Mouse (Mus musculus) forebrain, embryonic 12.5 days (tissue): ENCODE results near the gene Krt72. TPM values are rescaled to one million over a fixed set of nuclear protein-coding genes. Genes with fewer than 3 reads are reported as not detected.

Source experiments
- ATAC-seq: fragments of 200-750 bp; cut with Nextera tagmentation; 2 replicates; pipeline ENCODE4 v1.8.0; 2017; ENCODE audit warnings: moderate TSS enrichment; ENCODE audit not compliant: low FRiP score
- H3K27ac ChIP-seq: fragments of 300-500 bp; sonication (generic); 2 replicates; pipeline ENCODE4 v1.5.1; 2016; ENCODE audit warnings: mild to moderate bottlenecking
- H3K27me3 ChIP-seq: fragments of 300-500 bp; sonication (generic); 2 replicates; pipeline ENCODE4 v1.6.1; 2016; ENCODE audit warnings: mild to moderate bottlenecking
- H3K36me3 ChIP-seq: fragments of 300-500 bp; sonication (generic); replicated peaks from 2 replicates; pipeline ENCODE4 v1.6.1; 2016; ENCODE audit warnings: mild to moderate bottlenecking
- H3K4me1 ChIP-seq: fragments of 300-500 bp; sonication (generic); 2 replicates; pipeline ENCODE4 v1.6.1; 2016
- H3K4me2 ChIP-seq: fragments of 300-500 bp; sonication (generic); 2 replicates; pipeline ENCODE4 v1.6.1; 2016; ENCODE audit warnings: mild to moderate bottlenecking, moderate library complexity
- H3K4me3 ChIP-seq: fragments of 300-500 bp; sonication (generic); replicated peaks from 2 replicates; pipeline ENCODE4 v1.5.1; 2016; ENCODE audit warnings: mild to moderate bottlenecking
- H3K9ac ChIP-seq: fragments of 300-500 bp; sonication (generic); 2 replicates; pipeline ENCODE4 v1.6.1; 2016; ENCODE audit warnings: mild to moderate bottlenecking
- H3K9me3 ChIP-seq: fragments of 300-500 bp; sonication (generic); 2 replicates; pipeline ENCODE4 v1.6.1; 2016
- WGBS: fragments of 180-500 bp; shearing (Covaris S2); methylation state at CpG from one replicate; pipeline ENCODE4 v1.1.7; 2016; 5-methylcytosine and 5-hydroxymethylcytosine counted together
- polyA plus RNA-seq: library from polyadenylated mRNA; unstranded; fragments of >200 nt; fragmentation: Nextera tagmentation; extraction: Ambion mirVana; gene quantifications from 2 replicates; pipeline ENCODE4 v1.2.1, GENCODE M21; 2016

Gene Krt72
- not detected in 2 replicates for polyA plus RNA-seq

DNA sequence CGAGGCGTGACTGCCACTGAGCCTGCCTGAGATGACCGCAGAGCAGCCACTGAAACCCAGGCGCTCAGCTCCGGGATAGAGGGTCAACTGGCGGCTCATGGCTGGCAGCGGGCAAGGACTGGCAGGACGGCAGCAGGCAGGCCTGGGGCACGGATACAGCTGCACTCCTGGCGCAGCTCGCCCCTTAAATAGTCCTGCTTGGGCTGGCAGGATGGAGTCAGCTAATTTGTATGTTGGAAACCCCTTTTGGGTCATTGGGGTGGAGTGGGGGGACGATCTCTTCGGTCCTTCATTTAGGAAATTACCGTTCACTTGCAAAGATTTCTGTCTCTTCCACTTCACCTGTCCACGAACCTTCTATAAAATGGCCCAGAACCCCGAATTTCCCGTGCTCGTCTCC, at the start of gene Krt72:
TSS of gene Krt72 (minus strand) at position 101 of the 400 bp plus-strand sequence.
- Histone ChIP-seq H3K4me3 (no peak within 1 kb of the TSS), H3K27ac (no peak within 1 kb of the TSS), H3K9me3 (no peaks in the 10 kb centered on the region), H3K36me3 (no peaks in the 10 kb centered on the region), H3K4me2 (no peak within 1 kb of the TSS), H3K27me3 (no peaks in the 10 kb centered on the region), H3K4me1 (peaks cover 4% of the 10 kb centered on the region; the same call in 1 of the 2 replicates), H3K9ac (no peak within 1 kb of the TSS)
- 92% methylated on average over 18 of the region's 18 CpGs for WGBS
- no peak for ATAC-seq

DNA sequence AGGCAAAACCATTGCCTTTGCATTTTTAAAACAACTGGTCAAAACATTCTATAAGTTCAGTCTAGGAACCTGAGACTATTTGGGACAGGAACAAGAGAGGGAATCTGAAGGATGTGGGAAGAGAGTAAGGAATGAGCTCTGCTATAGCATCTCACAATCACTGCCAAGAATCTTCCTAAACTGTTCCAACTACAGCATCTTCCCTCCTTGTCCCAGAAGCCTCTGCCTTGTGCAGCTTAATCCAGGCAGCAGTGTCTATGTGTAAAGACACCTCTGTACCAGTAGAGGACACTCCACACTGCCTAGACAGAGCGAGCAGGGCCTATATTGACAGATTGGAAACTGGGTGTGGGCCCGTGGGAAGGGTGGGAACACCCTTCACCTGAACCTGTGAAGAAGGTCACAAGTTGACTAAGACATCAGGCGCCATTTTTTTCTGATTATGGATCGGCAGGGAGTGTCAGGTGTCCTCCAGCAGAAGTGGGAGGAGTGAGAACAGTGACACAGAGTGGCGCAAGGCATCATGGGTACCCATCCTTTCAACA, 48.6 kb upstream of the Krt72 start:
- Histone ChIP-seq H3K36me3 (no peaks in the 10 kb centered on the region), H3K4me2 (no peak overlapping the region), H3K9me3 (no peaks in the 10 kb centered on the region), H3K4me3 (no peak overlapping the region), H3K27ac (no peak overlapping the region), H3K9ac (no peak overlapping the region), H3K27me3 (no peaks in the 10 kb centered on the region), H3K4me1 (peaks cover under 1% of the 10 kb centered on the region; the same call in 1 of the 2 replicates)
- ATAC-seq = no peak
- 69% methylated on average over 5 of the region's 5 CpGs for WGBS

DNA sequence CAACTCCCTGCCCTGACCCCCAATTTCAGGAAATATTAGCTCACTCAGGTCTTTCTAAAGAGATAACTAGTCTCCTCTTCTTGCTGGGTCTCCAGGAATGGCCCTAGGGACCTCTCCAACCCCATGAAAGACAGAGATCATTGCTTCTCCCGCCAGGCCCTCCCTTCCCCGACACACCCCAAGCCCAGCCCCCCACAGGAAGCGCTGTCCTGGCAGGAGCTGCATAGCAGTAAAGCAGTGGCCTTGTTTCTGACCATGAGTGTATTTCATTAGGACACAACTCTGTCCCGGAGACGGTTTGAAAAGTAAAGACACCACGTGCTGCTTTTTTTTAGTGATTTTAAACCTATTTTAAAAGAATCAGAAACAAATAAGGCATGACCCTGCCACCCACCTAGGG, 46.9 kb upstream of the Krt72 start:
- 55% methylated on average over 6 of the region's 6 CpGs for WGBS
- ATAC-seq = no peak
- H3K27ac ChIP-seq = no peak overlapping the region

DNA sequence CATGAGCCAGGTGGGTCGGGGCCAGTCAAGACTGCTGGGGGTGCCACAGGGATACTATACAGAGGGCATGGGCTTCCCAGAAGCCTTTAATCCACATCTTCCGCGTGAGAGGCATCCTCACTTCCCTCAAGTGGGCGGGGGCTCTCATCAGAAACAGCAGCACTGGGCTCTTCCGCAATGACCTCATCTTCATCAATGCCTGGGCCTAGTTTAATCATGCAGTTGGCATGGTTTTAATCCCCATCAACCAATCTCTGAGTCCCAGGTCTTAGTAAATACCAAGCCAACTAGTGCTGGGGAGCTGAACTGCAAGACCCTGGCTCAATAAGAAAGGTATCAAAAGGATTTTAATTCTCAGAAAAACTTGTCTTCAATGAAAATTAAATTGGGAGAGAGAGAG, 43.2 kb upstream of the Krt72 start:
- WGBS = 64% methylated on average over 5 of the region's 5 CpGs
- H3K4me3 ChIP-seq = no peak overlapping the region

More for the DNA sequence above, 46.9 kb upstream of the Krt72 start:
- no peaks in the 10 kb centered on the region for H3K27me3 ChIP-seq
- no peak overlapping the region for H3K4me2 ChIP-seq
- peaks cover 6% of the 10 kb centered on the region for H3K4me1 ChIP-seq
- no peak overlapping the region for H3K4me3 ChIP-seq
- H3K9me3 ChIP-seq = no peaks in the 10 kb centered on the region
- H3K36me3 ChIP-seq = no peaks in the 10 kb centered on the region
- no peak overlapping the region for H3K9ac ChIP-seq

DNA sequence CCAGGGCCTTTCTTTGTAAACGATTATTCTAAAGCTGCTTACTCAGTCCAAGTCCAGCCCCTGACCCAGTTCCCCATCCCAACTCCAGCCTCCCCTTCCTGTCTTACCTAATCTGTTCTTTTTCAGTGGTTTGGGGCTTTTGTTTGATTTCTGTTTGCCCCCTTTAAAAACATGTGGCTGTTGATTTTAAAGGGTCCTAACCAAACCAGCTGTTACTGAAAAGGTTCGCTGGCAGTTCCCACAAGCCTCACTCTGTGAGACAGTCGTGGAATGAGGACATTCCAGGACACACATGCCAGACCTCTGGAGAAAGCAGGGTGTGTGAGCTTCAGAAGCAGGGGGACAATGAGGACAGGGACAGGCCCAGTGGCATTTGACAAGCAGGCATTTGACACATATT, 35.5 kb upstream of the Krt72 start:
- WGBS = 26% methylated on average over 3 of the region's 3 CpGs
- Histone ChIP-seq H3K4me2 (no peak overlapping the region), H3K27me3 (no peaks in the 10 kb centered on the region; the same call in 1 of the 2 replicates), H3K9ac (no peak overlapping the region), H3K9me3 (no peaks in the 10 kb centered on the region), H3K4me3 (no peak overlapping the region), H3K27ac (no peak overlapping the region), H3K4me1 (no peaks in the 10 kb centered on the region), H3K36me3 (no peaks in the 10 kb centered on the region)
- ATAC-seq = no peak

More for the DNA sequence above, 43.2 kb upstream of the Krt72 start:
- Histone ChIP-seq H3K9me3 (no peaks in the 10 kb centered on the region), H3K27me3 (no peaks in the 10 kb centered on the region), H3K36me3 (no peaks in the 10 kb centered on the region), H3K27ac (no peak overlapping the region), H3K4me1 (peaks cover 6% of the 10 kb centered on the region), H3K4me2 (no peak overlapping the region), H3K9ac (no peak overlapping the region)
- no peak for ATAC-seq

DNA sequence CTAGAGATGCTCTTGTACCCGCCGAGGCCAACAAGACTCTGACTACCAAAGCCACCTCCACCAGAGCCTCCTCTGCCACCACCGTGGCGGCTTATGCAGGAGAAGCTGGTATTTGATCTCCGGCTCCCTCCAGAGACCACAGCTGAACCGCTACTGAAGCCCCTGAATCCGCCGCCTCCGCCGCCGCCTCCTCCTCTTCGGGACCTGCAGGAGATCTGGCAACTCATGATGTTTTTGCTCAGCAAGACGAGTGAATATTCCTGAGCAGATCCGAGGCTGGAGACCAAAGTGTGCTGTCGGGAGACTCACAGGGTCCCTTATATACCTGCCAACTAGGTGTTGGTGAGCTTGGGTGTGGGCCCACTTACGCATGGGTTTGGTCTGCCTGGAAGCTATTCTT, 31.6 kb upstream of the Krt72 start, which contains the start of gene Krt2:
TSS of gene Krt2 (minus strand) at position 295 of the 400 bp plus-strand sequence.
- 85% methylated on average over 16 of the region's 16 CpGs for WGBS
- H3K9me3 ChIP-seq = no peaks in the 10 kb centered on the region
- no peak for ATAC-seq
- H3K4me1 ChIP-seq = no peaks in the 10 kb centered on the region
- H3K27me3 ChIP-seq = no peaks in the 10 kb centered on the region; the same call in 1 of the 2 replicates
- H3K4me2 ChIP-seq = no peak within 1 kb of the TSS
- H3K36me3 ChIP-seq = no peaks in the 10 kb centered on the region
- no peak within 1 kb of the TSS for H3K9ac ChIP-seq
- no peak within 1 kb of the TSS for H3K4me3 ChIP-seq
- H3K27ac ChIP-seq = no peak within 1 kb of the TSS

DNA sequence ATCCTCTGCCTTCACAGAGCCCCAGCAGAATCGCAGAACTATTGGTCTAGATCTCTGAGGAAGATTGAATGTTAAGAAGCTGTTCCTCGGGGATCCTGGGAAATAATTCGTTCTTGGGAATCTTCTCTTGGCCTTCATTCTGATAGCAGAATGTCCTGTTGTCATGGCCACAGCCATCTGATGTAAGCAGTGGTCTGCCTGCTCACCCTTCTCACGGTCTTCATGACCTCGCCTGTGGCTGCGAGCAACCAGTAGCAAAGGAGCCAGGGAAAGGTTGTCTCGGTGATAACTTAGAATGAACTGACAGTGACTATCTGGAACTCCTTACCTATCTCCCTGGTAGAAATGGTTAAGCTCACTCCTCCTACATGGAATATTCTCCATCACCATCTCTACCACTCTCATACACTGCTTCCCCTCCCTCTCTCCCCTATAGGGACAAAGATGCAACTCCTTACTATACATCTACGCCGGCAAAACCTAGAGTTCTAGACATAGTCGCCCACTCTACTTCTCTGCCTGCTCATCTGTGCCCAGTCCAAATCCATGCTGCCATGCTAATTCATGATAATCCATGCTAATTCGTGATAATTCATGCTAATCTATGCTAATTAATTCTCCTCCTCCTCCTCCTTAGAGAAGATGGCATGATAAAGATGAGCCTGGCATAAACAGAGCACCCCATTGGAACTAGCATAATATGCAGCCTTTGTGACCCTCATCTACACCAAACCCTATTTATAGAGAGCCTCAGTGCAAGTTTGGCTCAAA, 17.0 kb upstream of the Krt72 start:
- Histone ChIP-seq H3K27me3 (no peaks in the 10 kb centered on the region), H3K9me3 (no peaks in the 10 kb centered on the region), H3K4me1 (peaks cover 16% of the 10 kb centered on the region; the same call in 1 of the 2 replicates), H3K4me3 (no peak overlapping the region), H3K36me3 (no peaks in the 10 kb centered on the region), H3K4me2 (no peak overlapping the region), H3K9ac (no peak overlapping the region), H3K27ac (0 out of 2 replicates have a peak overlapping the region, but pooled peaks have one; percentile 19)
- ATAC-seq = no peak
- 76% methylated on average over 11 of the region's 11 CpGs for WGBS

DNA sequence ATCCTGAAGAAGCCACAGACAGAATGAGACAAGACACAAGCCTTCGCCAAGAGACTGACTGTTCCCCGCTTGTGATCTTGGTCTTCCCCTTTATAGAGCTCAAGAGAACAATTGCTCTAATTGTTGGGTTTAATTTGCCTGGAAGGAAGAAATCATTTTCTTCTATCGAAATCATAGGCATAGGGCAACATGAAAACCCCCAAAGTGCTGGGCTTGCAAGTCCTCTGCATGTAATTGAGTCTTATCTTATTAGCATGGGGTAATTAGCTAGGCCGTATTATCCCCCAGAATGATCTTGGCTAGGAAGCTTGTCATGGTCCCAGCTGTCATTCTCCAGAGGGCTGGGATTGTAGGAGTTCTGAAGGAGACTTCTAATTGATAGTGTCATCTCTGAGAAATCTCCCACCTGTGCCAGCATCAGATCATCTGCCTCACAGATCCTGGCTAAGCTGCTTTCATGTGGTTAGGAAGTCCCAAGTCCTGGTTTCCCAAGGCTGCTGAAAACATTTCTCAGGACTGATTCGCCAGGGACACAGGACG, 16.1 kb upstream of the Krt72 start, which contains the start of gene Krt73:
TSS of gene Krt73 (minus strand) at position 51 of the 540 bp plus-strand sequence.
- WGBS = 84% methylated on average over 6 of the region's 6 CpGs
- no peak for ATAC-seq
- H3K4me3 ChIP-seq = no peak within 1 kb of the TSS
- H3K27me3 ChIP-seq = no peaks in the 10 kb centered on the region
- no peak within 1 kb of the TSS for H3K4me2 ChIP-seq
- peaks cover 16% of the 10 kb centered on the region; the same call in 1 of the 2 replicates for H3K4me1 ChIP-seq
- no peak within 1 kb of the TSS for H3K9ac ChIP-seq
- no peaks in the 10 kb centered on the region for H3K9me3 ChIP-seq
- no peaks in the 10 kb centered on the region for H3K36me3 ChIP-seq
- 0 out of 2 replicates have a peak within 1 kb of the TSS, but pooled peaks have one; percentile 19 for H3K27ac ChIP-seq

DNA sequence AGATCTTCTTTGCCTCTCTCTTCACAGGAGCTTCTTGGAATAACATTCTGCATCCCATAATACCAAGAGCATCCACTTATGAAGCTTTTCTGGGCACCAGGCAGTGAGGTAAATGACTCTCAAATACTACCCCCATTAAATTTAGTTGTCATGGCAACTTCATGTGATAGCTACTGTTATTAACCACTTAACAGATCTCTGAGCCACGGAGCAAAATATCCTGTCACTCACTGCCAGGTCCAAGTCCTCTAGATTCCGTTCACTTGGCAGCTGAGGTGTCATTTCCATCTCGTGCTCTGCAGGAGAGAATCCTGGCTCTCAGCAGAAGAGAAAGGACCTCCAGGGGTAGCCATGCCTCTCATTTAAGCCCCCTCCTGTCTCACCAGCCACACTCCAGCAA, 4.6 kb upstream of the Krt72 start:
- WGBS = 26% methylated on average over 3 of the region's 3 CpGs
- no peaks in the 10 kb centered on the region for H3K27me3 ChIP-seq

DNA sequence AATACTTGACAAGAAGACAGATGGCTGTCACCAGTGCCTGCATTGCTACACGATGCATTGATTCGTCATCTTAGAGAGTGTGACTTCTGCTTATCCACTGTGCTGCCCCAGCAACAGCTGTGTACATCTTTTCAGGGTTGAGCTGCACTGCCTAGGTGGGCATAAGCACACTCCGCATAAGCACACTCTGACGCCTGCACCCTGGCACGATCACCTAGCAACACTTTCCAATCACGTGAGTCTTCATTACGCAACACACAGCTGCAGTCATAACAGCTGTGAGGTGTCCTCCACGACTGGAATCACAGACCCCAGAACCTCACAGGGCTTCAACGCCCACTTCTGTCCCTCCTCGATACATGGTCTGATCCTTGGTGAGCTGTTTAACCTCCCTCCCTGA, 12.8 kb downstream of the Krt72 start:
- H3K4me1 ChIP-seq = peaks cover 4% of the 10 kb centered on the region
- H3K27ac ChIP-seq = no peak overlapping the region
- no peak overlapping the region for H3K9ac ChIP-seq
- peaks cover 4% of the 10 kb centered on the region; the same call in 1 of the 2 replicates for H3K27me3 ChIP-seq
- H3K4me3 ChIP-seq = no peak overlapping the region
- no peak overlapping the region for H3K4me2 ChIP-seq
- WGBS = 88% methylated on average over 10 of the region's 10 CpGs
- H3K36me3 ChIP-seq = no peaks in the 10 kb centered on the region
- ATAC-seq = no peak
- H3K9me3 ChIP-seq = no peaks in the 10 kb centered on the region

More for the DNA sequence above, 4.6 kb upstream of the Krt72 start:
- no peaks in the 10 kb centered on the region for H3K36me3 ChIP-seq
- H3K4me1 ChIP-seq = peaks cover 4% of the 10 kb centered on the region; the same call in 1 of the 2 replicates
- no peak overlapping the region for H3K4me2 ChIP-seq
- no peak overlapping the region for H3K9ac ChIP-seq
- ATAC-seq = peak; percentile 51; the same call in 1 of the 2 replicates
- peak overlapping the region; percentile 72 for H3K27ac ChIP-seq
- no peaks in the 10 kb centered on the region for H3K9me3 ChIP-seq
- no peak overlapping the region for H3K4me3 ChIP-seq

DNA sequence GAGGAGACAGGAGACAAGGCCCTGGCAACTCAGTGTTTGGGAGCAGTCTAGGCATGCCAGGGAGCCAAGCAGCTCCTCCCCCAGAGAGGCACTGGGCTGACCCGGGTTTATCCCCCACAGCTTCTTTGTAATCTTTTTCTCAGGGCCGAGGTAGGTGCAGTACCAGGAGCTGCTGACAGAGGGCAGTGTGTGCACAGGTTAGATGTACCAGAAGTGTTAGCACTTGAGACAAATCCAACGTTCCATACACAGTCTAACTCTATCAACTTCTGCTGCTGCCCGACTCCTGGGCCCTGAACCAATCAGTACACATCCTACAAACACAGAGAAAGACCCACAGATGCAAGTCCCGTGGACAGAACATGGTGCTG, 13.6 kb downstream of the Krt72 start:
- Histone ChIP-seq H3K27ac (no peak overlapping the region), H3K36me3 (no peaks in the 10 kb centered on the region), H3K4me1 (peaks cover 4% of the 10 kb centered on the region), H3K4me2 (no peak overlapping the region), H3K9me3 (no peaks in the 10 kb centered on the region), H3K27me3 (peaks cover 4% of the 10 kb centered on the region; the same call in 1 of the 2 replicates), H3K4me3 (no peak overlapping the region), H3K9ac (no peak overlapping the region)
- WGBS = 11% methylated on average over 5 of the region's 5 CpGs
- peak; percentile 60 for ATAC-seq

DNA sequence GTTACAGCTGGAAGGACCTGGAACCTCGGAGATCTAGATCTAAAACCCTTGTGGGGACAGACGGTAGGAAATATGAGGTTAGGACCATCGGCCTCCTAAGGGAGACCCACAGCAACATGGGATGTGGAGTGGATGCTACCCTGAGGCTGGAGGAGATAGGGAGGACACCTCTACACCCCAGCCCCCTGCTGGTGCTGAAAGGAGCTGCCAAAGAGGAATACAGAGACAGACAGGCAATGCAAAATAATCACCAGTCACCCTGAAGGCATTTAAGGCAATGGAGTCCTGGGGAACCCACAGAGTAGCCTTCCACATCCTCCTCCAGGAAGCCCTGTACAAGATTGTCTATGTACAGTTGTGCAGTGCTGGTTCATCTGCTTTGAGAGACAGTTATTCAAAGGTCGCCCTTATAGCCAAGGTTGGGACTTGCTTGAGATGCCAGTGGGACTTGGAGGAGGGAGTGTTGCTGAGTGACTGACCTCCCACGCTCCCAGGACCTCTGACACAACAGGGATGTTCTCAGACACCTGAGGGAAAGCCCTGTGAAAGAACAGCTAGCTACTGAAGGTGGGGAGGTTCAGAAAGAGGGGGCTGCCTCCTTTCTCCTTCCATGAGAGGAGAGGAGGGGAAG, 14.1 kb downstream of the Krt72 start:
- Histone ChIP-seq H3K4me3 (no peak overlapping the region), H3K27me3 (peaks cover 4% of the 10 kb centered on the region; the same call in 1 of the 2 replicates), H3K4me2 (no peak overlapping the region), H3K9ac (no peak overlapping the region), H3K4me1 (peaks cover 4% of the 10 kb centered on the region), H3K27ac (no peak overlapping the region), H3K36me3 (no peaks in the 10 kb centered on the region), H3K9me3 (no peaks in the 10 kb centered on the region)
- WGBS = 78% methylated on average over 5 of the region's 5 CpGs
- ATAC-seq = no peak
